Mouse (Mus musculus) heart, adult 2 months (tissue): Measurements from ENCODE around the gene Pard3. TPM values are rescaled to one million over a fixed set of nuclear protein-coding genes. Genes with fewer than 3 reads are reported as not detected.

ENCODE experiments used
- DNase-seq, 2 experiments: peaks; one replicate each; pipeline ENCODE4 v3.0.0; 2021
- H3K27ac ChIP-seq: fragments of 200-600 bp; 2 replicates; pipeline ENCODE4 v1.8.1; 2022
- H3K27me3 ChIP-seq: fragments of 200-500 bp; 2 replicates; pipeline ENCODE4 v1.6.1; 2012; ENCODE audit warnings: mild to moderate bottlenecking, low read length, inconsistent platforms, mixed read lengths; ENCODE audit not compliant: control insufficient read depth, insufficient read depth
- H3K36me3 ChIP-seq: fragments of 200-500 bp; 2 replicates; pipeline ENCODE4 v1.6.1; 2012; ENCODE audit warnings: low read length, inconsistent platforms; ENCODE audit not compliant: control insufficient read depth, insufficient read depth
- H3K4me1 ChIP-seq: fragments of 200-500 bp; 2 replicates; pipeline ENCODE4 v1.6.1; 2011; ENCODE audit warnings: low read length; ENCODE audit not compliant: control insufficient read depth, insufficient read depth
- H3K4me3 ChIP-seq: fragments of 200-600 bp; 2 replicates; pipeline ENCODE4 v1.8.1; 2022
- H3K79me2 ChIP-seq: fragments of 200-500 bp; replicated peaks from 2 replicates; pipeline ENCODE4 v1.6.1; 2012; ENCODE audit warnings: mild to moderate bottlenecking, inconsistent platforms, low read length, moderate library complexity, mixed read lengths; ENCODE audit not compliant: control insufficient read depth, insufficient read depth
- H3K9ac ChIP-seq: fragments of 200-500 bp; 2 replicates; pipeline ENCODE4 v1.6.1; 2012; ENCODE audit warnings: low read depth, mild to moderate bottlenecking, control low read depth, inconsistent platforms, low read length, mixed read lengths
- CTCF ChIP-seq: fragments of 200-600 bp; IDR thresholded peaks from 2 replicates; pipeline ENCODE4 v1.8.1; 2022; ENCODE audit warnings: antibody characterized with exemption, mild to moderate bottlenecking, moderate library complexity
- EP300 ChIP-seq: fragments of 200-500 bp; IDR thresholded peaks from 2 replicates; pipeline ENCODE4 v1.6.1; 2011; ENCODE audit warnings: low read depth, low read length, control low read depth; ENCODE audit not compliant: insufficient read depth
- POLR2A ChIP-seq: fragments of 200-500 bp; IDR thresholded peaks from 2 replicates; pipeline ENCODE4 v1.6.1; 2011; ENCODE audit warnings: mild to moderate bottlenecking, low read depth, low read length, control low read depth; ENCODE audit not compliant: insufficient read depth
- WGBS: fragments of 180-500 bp; shearing (Covaris S2); methylation state at CpG from one replicate; pipeline ENCODE4 v1.1.7; 2018; 5-methylcytosine and 5-hydroxymethylcytosine counted together
- intact Hi-C: fragments of 180-260 bp; cut with DNase I; formaldehyde crosslinking; loops from one replicate; pipeline ENCODE4 v1.15.1; 2025
- polyA plus RNA-seq: library from polyadenylated mRNA; depleted of rRNA; stranded (reverse); fragments of >200 nt; gene quantifications from 2 replicates; pipeline ENCODE4 v1.2.3, GENCODE M21; 2012
- total RNA-seq, 2 experiments: library from RNA; stranded (reverse); gene quantifications; 2 replicates each; pipeline ENCODE4 v1.2.3; 2021

Pard3 gene
- total and polyA plus RNA-seq, 3 experiments: 23.7 to 32.9 (median 30.1) TPM

GRCm38 (mm10) chr8:127555795-127556194 is 492.1 kb downstream of the Pard3 start:
- Histone ChIP-seq H3K27me3 (no peaks in the 10 kb centered on the region), H3K4me1 (no peaks in the 10 kb centered on the region), H3K79me2 (no peaks in the 10 kb centered on the region), H3K9ac (no peak overlapping the region), H3K4me3 (no peak overlapping the region), H3K36me3 (no peaks in the 10 kb centered on the region), H3K27ac (no peak overlapping the region)
- intact Hi-C loops: no loop called here
- no peak for DNase-seq
- 76% methylated on average over 2 of the region's 2 CpGs for WGBS
- TF ChIP-seq EP300 (no peak), POLR2A (no peak), CTCF (no peak)

- H3K4me3 ChIP-seq: no peak overlapping the region
- H3K27ac ChIP-seq: no peak overlapping the region
- DNase-seq: no peak
- no peaks in the 10 kb centered on the region for H3K4me1 ChIP-seq
- TF ChIP-seq CTCF (no peak), POLR2A (no peak), EP300 (no peak)
- no peaks in the 10 kb centered on the region for H3K36me3 ChIP-seq
- no peaks in the 10 kb centered on the region for H3K27me3 ChIP-seq
- WGBS: 84% methylated on average over 11 of the region's 11 CpGs
- intact Hi-C loops: no loop called here
- no peaks in the 10 kb centered on the region for H3K79me2 ChIP-seq
- no peak overlapping the region for H3K9ac ChIP-seq
Measured at GRCm38 (mm10) chr8:127556964-127557363, 493.3 kb downstream of the Pard3 start.

- intact Hi-C loops: no loop called here
- TF ChIP-seq EP300 (no peak), CTCF (no peak), POLR2A (no peak)
- H3K4me3 ChIP-seq: no peak overlapping the region
- no peak for DNase-seq
- no peak overlapping the region for H3K9ac ChIP-seq
- no peaks in the 10 kb centered on the region for H3K4me1 ChIP-seq
- H3K79me2 ChIP-seq: no peaks in the 10 kb centered on the region
- H3K36me3 ChIP-seq: no peaks in the 10 kb centered on the region
- no peaks in the 10 kb centered on the region for H3K27me3 ChIP-seq
- no peak overlapping the region for H3K27ac ChIP-seq
Measured at GRCm38 (mm10) chr8:127557566-127557965, 493.9 kb downstream of the Pard3 start.

GRCm38 (mm10) chr8:127563634-127564033 is 499.9 kb downstream of the Pard3 start:
- WGBS: 91% methylated on average over 5 of the region's 5 CpGs
- no peaks in the 10 kb centered on the region for H3K4me1 ChIP-seq
- intact Hi-C loops: no loop called here

GRCm38 (mm10) chr8:127564426-127564825 is 500.7 kb downstream of the Pard3 start:
- Histone ChIP-seq H3K27ac (no peak overlapping the region), H3K4me3 (no peak overlapping the region), H3K36me3 (no peaks in the 10 kb centered on the region), H3K4me1 (no peaks in the 10 kb centered on the region), H3K9ac (no peak overlapping the region), H3K27me3 (no peaks in the 10 kb centered on the region), H3K79me2 (no peaks in the 10 kb centered on the region)
- intact Hi-C loops: no loop called here
- WGBS: 83% methylated on average over 4 of the region's 4 CpGs
- TF ChIP-seq EP300 (no peak), CTCF (no peak), POLR2A (no peak)
- no peak for DNase-seq

More at GRCm38 (mm10) chr8:127563634-127564033, 499.9 kb downstream of the Pard3 start:
- H3K79me2 ChIP-seq: no peaks in the 10 kb centered on the region
- H3K27me3 ChIP-seq: no peaks in the 10 kb centered on the region
- TF ChIP-seq EP300 (no peak), CTCF (no peak), POLR2A (no peak)
- no peaks in the 10 kb centered on the region for H3K36me3 ChIP-seq
- no peak for DNase-seq
- no peak overlapping the region for H3K4me3 ChIP-seq
- no peak overlapping the region for H3K9ac ChIP-seq
- H3K27ac ChIP-seq: no peak overlapping the region

GRCm38 (mm10) chr8:127569212-127569611 is 505.5 kb downstream of the Pard3 start:
- DNase-seq: no peak
- Histone ChIP-seq H3K9ac (no peak overlapping the region), H3K27ac (no peak overlapping the region), H3K4me1 (no peaks in the 10 kb centered on the region), H3K79me2 (no peaks in the 10 kb centered on the region), H3K27me3 (no peaks in the 10 kb centered on the region), H3K4me3 (no peak overlapping the region), H3K36me3 (no peaks in the 10 kb centered on the region)
- no peak for TF ChIP-seq CTCF
- no peak for TF ChIP-seq POLR2A
- TF ChIP-seq EP300: no peak
- intact Hi-C loops: no loop called here
- 85% methylated on average over 5 of the region's 5 CpGs for WGBS
